Mouse (Mus musculus): ENCODE measurements around the gene Bmp8b. TPM values are rescaled to one million over a fixed set of nuclear protein-coding genes. Genes with fewer than 3 reads are reported as not detected.

Gene Bmp8b
- 0.27 TPM for polyA plus RNA-seq (2015; fragmentation: Illumina TruSeq; extraction: RNeasy Lipid Tissue Mini Kit (QIAGEN cat#74804); ENCODE audit: low read depth, low replicate concordance)

GRCm38 (mm10) chr4:123104651-123105450, at the start of gene Bmp8b:
Gene Bmp8b, plus strand, starts transcription at chr4:123105165.

GRCm38 (mm10) chr4:123116011-123116410, 11.0 kb downstream of the Bmp8b start, which contains the start of gene Oxct2b:
Gene Oxct2b, plus strand, starts transcription at chr4:123116266.

GRCm38 (mm10) chr4:123139513-123140154, 34.7 kb downstream of the Bmp8b start, which contains the start of gene Ppie:
Gene Ppie, minus strand, starts transcription at chr4:123139951.

Other genes with a start within 250 kb of the Bmp8b start
- 235 TPM for gene Cap1, start 219.1 kb upstream of the Bmp8b start, polyA plus RNA-seq (2015; fragmentation: Illumina TruSeq; extraction: RNeasy Lipid Tissue Mini Kit (QIAGEN cat#74804); ENCODE audit: low read depth, low replicate concordance)
- 22.5 TPM for gene Mfsd2a, start 144.0 kb upstream of the Bmp8b start, polyA plus RNA-seq (2015; fragmentation: Illumina TruSeq; extraction: RNeasy Lipid Tissue Mini Kit (QIAGEN cat#74804); ENCODE audit: low read depth, low replicate concordance)
- 6.7 TPM for gene Mycl, start 109.5 kb upstream of the Bmp8b start, polyA plus RNA-seq (2015; fragmentation: Illumina TruSeq; extraction: RNeasy Lipid Tissue Mini Kit (QIAGEN cat#74804); ENCODE audit: low read depth, low replicate concordance)
- gene Trit1, start 88.6 kb upstream of the Bmp8b start, polyA plus RNA-seq (2015; fragmentation: Illumina TruSeq; extraction: RNeasy Lipid Tissue Mini Kit (QIAGEN cat#74804); ENCODE audit: low read depth, low replicate concordance): 14.4 TPM
- gene Oxct2b, start 11.1 kb downstream of the Bmp8b start, polyA plus RNA-seq (2015; fragmentation: Illumina TruSeq; extraction: RNeasy Lipid Tissue Mini Kit (QIAGEN cat#74804); ENCODE audit: low read depth, low replicate concordance): 0.34 TPM
- gene Ppie, start 34.8 kb downstream of the Bmp8b start, polyA plus RNA-seq (2015; fragmentation: Illumina TruSeq; extraction: RNeasy Lipid Tissue Mini Kit (QIAGEN cat#74804); ENCODE audit: low read depth, low replicate concordance): 26.6 TPM
- 396 TPM for gene Hpcal4, start 78.1 kb downstream of the Bmp8b start, polyA plus RNA-seq (2015; fragmentation: Illumina TruSeq; extraction: RNeasy Lipid Tissue Mini Kit (QIAGEN cat#74804); ENCODE audit: low read depth, low replicate concordance)
- gene Nt5c1a, start 96.3 kb downstream of the Bmp8b start, polyA plus RNA-seq (2015; fragmentation: Illumina TruSeq; extraction: RNeasy Lipid Tissue Mini Kit (QIAGEN cat#74804); ENCODE audit: low read depth, low replicate concordance): 6.1 TPM
- 3.0 TPM for gene Heyl, start 128.4 kb downstream of the Bmp8b start, polyA plus RNA-seq (2015; fragmentation: Illumina TruSeq; extraction: RNeasy Lipid Tissue Mini Kit (QIAGEN cat#74804); ENCODE audit: low read depth, low replicate concordance)
- gene Pabpc4, start 157.2 kb downstream of the Bmp8b start, polyA plus RNA-seq (2015; fragmentation: Illumina TruSeq; extraction: RNeasy Lipid Tissue Mini Kit (QIAGEN cat#74804); ENCODE audit: low read depth, low replicate concordance): 27.5 TPM
- not detected for gene Oxct2a, start 218.5 kb downstream of the Bmp8b start, polyA plus RNA-seq (2015; fragmentation: Illumina TruSeq; extraction: RNeasy Lipid Tissue Mini Kit (QIAGEN cat#74804); ENCODE audit: low read depth, low replicate concordance)
- gene Bmp8a, start 238.1 kb downstream of the Bmp8b start, polyA plus RNA-seq (2015; fragmentation: Illumina TruSeq; extraction: RNeasy Lipid Tissue Mini Kit (QIAGEN cat#74804); ENCODE audit: low read depth, low replicate concordance): not detected